Mouse (Mus musculus) CH12.LX (cell line): ENCODE measurements around the gene Cdk2. TPM values are rescaled to one million over a fixed set of nuclear protein-coding genes. Genes with fewer than 3 reads are reported as not detected.

Source experiments
- DNase-seq: peaks from one replicate; pipeline ENCODE4 v3.0.0-alpha.2; 2013; ENCODE audit errors: extremely low read depth
- H3K27ac ChIP-seq: 2 replicates; pipeline ENCODE4 v1.5.1; 2012; ENCODE audit warnings: low read depth, mild to moderate bottlenecking, control low read depth, moderate library complexity; ENCODE audit not compliant: insufficient read depth
- H3K27me3 ChIP-seq: replicated peaks from 2 replicates; pipeline ENCODE3; 2012; ENCODE audit warnings: inconsistent platforms
- H3K36me3 ChIP-seq, 2 experiments: replicated peaks in 1 of 2; 2 replicates each; pipeline versions ENCODE3 to v1.6.1; 2012; ENCODE audit warnings: inconsistent platforms in 1 of 2, low read length in 1 of 2, mild to moderate bottlenecking in 1 of 2, mixed read lengths in 1 of 2, moderate library complexity in 1 of 2; ENCODE audit not compliant: control insufficient read depth in 1 of 2, insufficient read depth in 1 of 2
- H3K4me1 ChIP-seq, 2 experiments: 2 replicates each; pipeline ENCODE4 v1.6.1; 2012; ENCODE audit warnings: inconsistent platforms in 1 of 2, moderate library complexity in 1 of 2; ENCODE audit not compliant: insufficient read depth in 2 of 2, control insufficient read depth in 1 of 2
- H3K4me2 ChIP-seq: 2 replicates; pipeline ENCODE4 v1.6.1; 2012; ENCODE audit warnings: low read depth, mild to moderate bottlenecking, control low read depth; ENCODE audit not compliant: poor library complexity, insufficient read depth, severe bottlenecking
- H3K4me3 ChIP-seq, 3 experiments: fragments of 150-350 bp in 1 of 3; sonication (generic) in 1 of 3; replicated peaks in 1 of 3; 2 replicates each; pipeline versions ENCODE3 to v1.5.1; 2011 to 2012; ENCODE audit warnings: low read depth in 2 of 3, low read length in 2 of 3, mild to moderate bottlenecking in 2 of 3, moderate library complexity in 2 of 3, control low read depth in 1 of 3, improper control_type of control experiment in 1 of 3, inconsistent platforms in 1 of 3, mixed read lengths in 1 of 3; ENCODE audit not compliant: poor library complexity in 1 of 3
- H3K79me2 ChIP-seq: replicated peaks from 2 replicates; pipeline ENCODE4 v1.6.1; 2012; ENCODE audit warnings: mild to moderate bottlenecking, moderate library complexity; ENCODE audit not compliant: control insufficient read depth, poor library complexity, insufficient read depth, severe bottlenecking; ENCODE audit errors: extremely low read depth
- H3K9ac ChIP-seq: 2 replicates; pipeline ENCODE4 v1.6.1; 2012; ENCODE audit warnings: low read depth, mild to moderate bottlenecking, control low read depth, moderate library complexity; ENCODE audit not compliant: insufficient read depth
- H3K9me3 ChIP-seq: replicated peaks from 2 replicates; pipeline ENCODE3; 2012; ENCODE audit warnings: low read length, inconsistent platforms, mixed read lengths
- BHLHE40 ChIP-seq: IDR thresholded peaks from 2 replicates; pipeline ENCODE4 v1.6.1; 2011; ENCODE audit warnings: mild to moderate bottlenecking, low read depth, low read length, improper control_type of control experiment
- CHD1 ChIP-seq: IDR thresholded peaks from 2 replicates; pipeline ENCODE4 v1.6.1; 2012; ENCODE audit warnings: low read depth, low read length, improper control_type of control experiment, inconsistent platforms
- CHD2 ChIP-seq: IDR thresholded peaks from 2 replicates; pipeline ENCODE4 v1.6.1; 2011; ENCODE audit warnings: low read length, improper control_type of control experiment
- CTCF ChIP-seq, 2 experiments: IDR thresholded peaks in 1 of 2; conservative IDR thresholded peaks in 1 of 2; 2 replicates each; pipeline ENCODE4 v1.5.1; 2011 to 2012; ENCODE audit warnings: low read depth in 2 of 2, low read length in 2 of 2, improper control_type of control experiment in 1 of 2, inconsistent platforms in 1 of 2, mild to moderate bottlenecking in 1 of 2, moderate library complexity in 1 of 2
- E2F4 ChIP-seq: IDR thresholded peaks from 2 replicates; pipeline ENCODE4 v1.6.1; 2011; ENCODE audit warnings: low read depth, low read length, improper control_type of control experiment; ENCODE audit not compliant: insufficient replicate concordance
- ELF1 ChIP-seq: IDR thresholded peaks from 2 replicates; pipeline ENCODE4 v1.6.1; 2014; ENCODE audit warnings: low read depth, mild to moderate bottlenecking, inconsistent platforms, low read length, improper control_type of control experiment
- EP300 ChIP-seq: IDR thresholded peaks from 2 replicates; pipeline ENCODE4 v1.6.1; 2011; ENCODE audit warnings: low read length, improper control_type of control experiment
- ETS1 ChIP-seq: conservative IDR thresholded peaks from 2 replicates; pipeline ENCODE4 v1.6.1; 2012; ENCODE audit warnings: low read depth, mild to moderate bottlenecking, inconsistent platforms, low read length, improper control_type of control experiment, moderate library complexity
- GABPA ChIP-seq: IDR thresholded peaks from 2 replicates; pipeline ENCODE4 v1.6.1; 2012; ENCODE audit warnings: low read depth, low read length, improper control_type of control experiment, inconsistent platforms; ENCODE audit not compliant: insufficient replicate concordance
- HCFC1 ChIP-seq: IDR thresholded peaks from 2 replicates; pipeline ENCODE4 v1.6.1; 2012; ENCODE audit warnings: low read depth, mild to moderate bottlenecking, inconsistent platforms, low read length, improper control_type of control experiment
- JUN ChIP-seq: IDR thresholded peaks from 2 replicates; pipeline ENCODE4 v1.6.1; 2011; ENCODE audit warnings: low read depth, mild to moderate bottlenecking, low read length, improper control_type of control experiment, moderate library complexity; ENCODE audit not compliant: insufficient read depth
- KAT2A ChIP-seq: IDR thresholded peaks from 2 replicates; pipeline ENCODE4 v1.6.1; 2012; ENCODE audit warnings: low read length, improper control_type of control experiment, inconsistent platforms; ENCODE audit not compliant: insufficient replicate concordance
- MAFK ChIP-seq: IDR thresholded peaks from 2 replicates; pipeline ENCODE4 v1.6.1; 2011; ENCODE audit warnings: low read length, improper control_type of control experiment; ENCODE audit not compliant: insufficient replicate concordance
- MAZ ChIP-seq: IDR thresholded peaks from 2 replicates; pipeline ENCODE4 v1.6.1; 2012; ENCODE audit warnings: low read depth, mild to moderate bottlenecking, inconsistent platforms, low read length, improper control_type of control experiment, moderate library complexity
- MXI1 ChIP-seq: IDR thresholded peaks from 2 replicates; pipeline ENCODE4 v1.6.1; 2011; ENCODE audit warnings: mild to moderate bottlenecking, low read depth, low read length, improper control_type of control experiment
- MYC ChIP-seq: IDR thresholded peaks from 2 replicates; pipeline ENCODE4 v1.6.1; 2011; ENCODE audit warnings: low read depth, mild to moderate bottlenecking, improper control_type of control experiment, low read length
- NELFE ChIP-seq: IDR thresholded peaks from 2 replicates; pipeline ENCODE4 v1.6.1; 2011; ENCODE audit warnings: low read depth, low read length, improper control_type of control experiment
- NRF1 ChIP-seq: IDR thresholded peaks from 2 replicates; pipeline ENCODE4 v1.6.1; 2014; ENCODE audit warnings: low read depth, mild to moderate bottlenecking, inconsistent platforms, low read length, improper control_type of control experiment, moderate library complexity
- PAX5 ChIP-seq: IDR thresholded peaks from 2 replicates; pipeline ENCODE4 v1.6.1; 2012; ENCODE audit warnings: low read length, inconsistent platforms, mixed read lengths
- POLR2A ChIP-seq: IDR thresholded peaks from 2 replicates; pipeline ENCODE4 v1.6.1; 2011; ENCODE audit warnings: low read depth, mild to moderate bottlenecking, improper control_type of control experiment, low read length
- POLR2AphosphoS2 ChIP-seq: IDR thresholded peaks from 2 replicates; pipeline ENCODE4 v1.6.1; 2011; ENCODE audit warnings: low read depth, low read length, improper control_type of control experiment
- RAD21 ChIP-seq: IDR thresholded peaks from 2 replicates; pipeline ENCODE4 v1.6.1; 2011; ENCODE audit warnings: low read depth, mild to moderate bottlenecking, low read length, improper control_type of control experiment, moderate library complexity
- SIN3A ChIP-seq: IDR thresholded peaks from 2 replicates; pipeline ENCODE4 v1.6.1; 2012; ENCODE audit warnings: low read length, improper control_type of control experiment, inconsistent platforms
- UBTF ChIP-seq: IDR thresholded peaks from 2 replicates; pipeline ENCODE4 v1.6.1; 2012; ENCODE audit warnings: low read depth, mild to moderate bottlenecking, inconsistent platforms, low read length, improper control_type of control experiment, moderate library complexity
- ZKSCAN1 ChIP-seq: IDR thresholded peaks from 2 replicates; pipeline ENCODE4 v1.6.1; 2012; ENCODE audit warnings: low read depth, inconsistent platforms, low read length, improper control_type of control experiment, borderline replicate concordance
- ZMIZ1 ChIP-seq: IDR thresholded peaks from 2 replicates; pipeline ENCODE4 v1.6.1; 2012; ENCODE audit warnings: low read depth, mild to moderate bottlenecking, inconsistent platforms, low read length, improper control_type of control experiment
- dilution Hi-C: fragments of 300-500 bp; cut with MboI; formaldehyde crosslinking; loops from 2 replicates; pipeline ENCODE4 v1.14.3; 2020; ENCODE audit warnings: low sequenced_read_pairs; ENCODE audit not compliant: extremely low pct_unique_long_range_greater_than_20kb, extremely low pct_ligation_motif_present
- in situ Hi-C: fragments of 300-500 bp; cut with MboI; formaldehyde crosslinking; loops from 3 replicates; pipeline ENCODE4 v1.14.3; 2019; ENCODE audit warnings: low sequenced_read_pairs, low pct_ligation_motif_present, low pct_unique_long_range_greater_than_20kb, mixed read lengths
- polyA plus RNA-seq: library from polyadenylated mRNA; unstranded; fragments of >175 nt; gene quantifications from 2 replicates; pipeline ENCODE4 v1.2.1, GENCODE M21; 2012; ENCODE audit warnings: low read depth; ENCODE audit not compliant: insufficient read length
- total RNA-seq, 2 experiments: library from RNA; depleted of rRNA; stranded (reverse); fragments of 300-350 nt in 1 of 2; fragments of >200 nt in 1 of 2; gene quantifications; 2 replicates each; pipeline ENCODE4 v1.2.3; 2012 to 2014

The Cdk2 gene
- total and polyA plus RNA-seq, 3 experiments, result 38.9 to 89.2 (median 79.3) TPM

GRCm38 (mm10) chr10:128665806-128666205 lies 39.0 kb downstream of the Cdk2 start:
- Histone ChIP-seq H3K36me3 (peaks cover 0 to 5% of the 10 kb centered on the region in 2 experiments), H3K79me2 (no peaks in the 10 kb centered on the region), H3K9me3 (no peaks in the 10 kb centered on the region), H3K4me2 (no peak overlapping the region), H3K9ac (no peak overlapping the region), H3K4me3 (no peak overlapping the region), H3K4me1 (peaks cover 11 to 27% of the 10 kb centered on the region in 2 experiments), H3K27ac (no peak overlapping the region), H3K27me3 (peaks cover 2% of the 10 kb centered on the region)
- dilution Hi-C loops, result no loop called here
- TF ChIP-seq HCFC1 (no peak), EP300 (no peak), KAT2A (no peak), JUN (no peak), GABPA (no peak), BHLHE40 (no peak), POLR2A (no peak), RAD21 (no peak), SIN3A (no peak), E2F4 (no peak)
- no peak for DNase-seq
- in situ Hi-C loops, result no loop called here

DNA sequence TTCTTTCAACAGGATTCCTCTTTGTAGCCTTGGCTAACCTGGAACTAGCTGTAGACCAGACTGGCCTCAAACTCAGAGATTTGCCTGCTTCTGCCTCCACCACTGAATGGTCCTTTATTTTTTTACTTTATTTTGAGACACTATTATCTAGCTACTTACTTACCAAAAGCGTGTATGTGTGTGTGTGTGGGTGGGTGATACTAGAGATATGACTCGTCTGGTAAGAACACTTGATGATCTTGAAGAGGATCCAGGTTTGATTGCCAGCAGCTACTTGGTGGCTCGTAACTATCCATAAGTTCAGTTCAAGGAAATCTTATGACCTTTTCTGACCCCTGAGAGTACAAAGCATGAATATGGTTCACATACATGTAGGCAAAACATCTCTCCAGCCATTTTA lies 39.5 kb downstream of the Cdk2 start:
- dilution Hi-C loops, result no loop called here
- Histone ChIP-seq H3K27me3 (peaks cover 2% of the 10 kb centered on the region), H3K9ac (no peak overlapping the region), H3K9me3 (no peaks in the 10 kb centered on the region), H3K4me2 (no peak overlapping the region), H3K27ac (no peak overlapping the region), H3K4me1 (peaks cover 6 to 22% of the 10 kb centered on the region in 2 experiments), H3K79me2 (no peaks in the 10 kb centered on the region), H3K4me3 (no peak overlapping the region), H3K36me3 (no peaks in the 10 kb centered on the region)
- TF ChIP-seq E2F4 (no peak), UBTF (no peak), MAFK (no peak)
- in situ Hi-C loops, result no loop called here
- no peak for DNase-seq

- Histone ChIP-seq H3K27ac (no peak overlapping the region), H3K9me3 (no peaks in the 10 kb centered on the region), H3K4me3 (no peak overlapping the region), H3K4me1 (peaks cover 3 to 17% of the 10 kb centered on the region in 2 experiments; a peak in 3 of 4 replicates)
- no peak for DNase-seq
- in situ Hi-C loops, result no loop called here
- TF ChIP-seq MYC (no peak), ELF1 (no peak), ZMIZ1 (no peak), KAT2A (no peak), EP300 (no peak), CHD2 (no peak), CTCF (conservative IDR thresholded peaks at IDR 0.05 in 1 of 2, IDR thresholded peaks at IDR 0.05 in 1 of 2; ENCODE audit: low read depth in 2 of 2, low read length in 2 of 2) (no peak), POLR2AphosphoS2 (no peak), ZKSCAN1 (no peak), PAX5 (no peak), NRF1 (no peak), CHD1 (no peak), MAZ (no peak), NELFE (no peak), MXI1 (no peak), E2F4 (no peak), ETS1 (no peak)
- TF ChIP-seq, all 38 proteins: peak for 0
- no peaks in the 10 kb centered on the region for H3K36me3 ChIP-seq
- dilution Hi-C loops, result no loop called here
- H3K79me2 ChIP-seq, result no peaks in the 10 kb centered on the region
- H3K9ac ChIP-seq, result no peak overlapping the region
- H3K4me2 ChIP-seq, result no peak overlapping the region
- H3K27me3 ChIP-seq, result peaks cover 2% of the 10 kb centered on the region
These were observed 40.0 kb downstream of the Cdk2 start for GRCm38 (mm10) chr10:128664808-128665207.
